Mouse (Mus musculus) B cell, adult 2 months (primary cell): ENCODE results near the gene Rock2.

Experiments used
- DNase-seq, 2 experiments: peaks; one replicate each; pipeline ENCODE4 v3.0.0; 2022

Rock2 gene

GRCm38 (mm10) chr12:16894396-16895220 is at the start of gene Rock2:
TSS of gene Rock2 (plus strand) at chr12:16894895.
- DNase-seq = peak; percentile 85 to 88

DNA sequence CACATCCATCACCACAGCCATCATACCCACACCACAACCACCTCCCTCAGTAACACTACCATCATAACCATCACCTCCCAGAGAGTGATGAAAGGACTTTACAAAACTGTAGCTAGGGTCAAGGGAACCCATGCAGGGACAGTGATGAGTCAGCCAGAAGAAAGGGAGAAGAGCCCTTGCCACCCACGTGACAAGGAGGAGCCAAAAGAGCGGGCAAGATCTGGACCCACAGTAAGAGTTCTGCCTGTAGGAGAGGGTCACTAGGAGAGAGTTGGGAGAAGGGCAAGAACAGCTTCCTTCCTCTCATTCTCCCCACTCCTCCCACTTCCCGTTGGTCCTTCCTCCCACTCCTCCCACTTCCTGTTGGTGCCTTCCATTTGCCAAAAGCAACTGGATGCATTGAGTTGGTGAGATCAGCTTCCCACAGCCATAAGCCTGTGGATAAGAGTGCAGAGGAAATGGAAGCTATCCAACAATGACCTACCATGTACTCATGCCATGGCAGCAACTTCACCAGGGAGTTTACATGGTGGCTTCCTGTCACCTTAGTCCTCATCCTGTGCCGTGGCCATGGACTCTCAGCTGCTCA is 47.4 kb upstream of the Rock2 start:
- DNase-seq = no peak

DNA sequence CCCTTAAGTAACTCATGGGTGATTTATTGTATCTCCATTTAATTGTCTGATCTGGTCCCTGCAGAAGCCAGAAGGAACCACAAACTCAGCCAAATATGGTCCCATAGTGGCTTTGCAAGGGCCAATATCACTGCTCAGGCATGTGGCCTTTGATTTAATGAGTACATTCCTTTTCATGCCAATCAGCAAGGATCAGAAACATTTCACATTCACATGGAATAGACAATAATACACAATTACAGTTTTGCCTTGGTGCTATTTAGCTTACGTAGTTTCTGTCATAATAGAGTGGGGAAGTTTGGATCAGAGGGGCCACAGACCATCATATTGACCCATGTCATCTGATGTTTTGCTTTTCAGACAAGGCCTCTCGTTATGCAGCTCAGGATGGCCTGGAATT is 46.2 kb upstream of the Rock2 start:
- no peak for DNase-seq

GRCm38 (mm10) chr12:16849821-16850220 is 44.9 kb upstream of the Rock2 start:
- DNase-seq = no peak

- DNase-seq = no peak
Observed at GRCm38 (mm10) chr12:16850431-16851375, 44.0 kb upstream of the Rock2 start.

DNA sequence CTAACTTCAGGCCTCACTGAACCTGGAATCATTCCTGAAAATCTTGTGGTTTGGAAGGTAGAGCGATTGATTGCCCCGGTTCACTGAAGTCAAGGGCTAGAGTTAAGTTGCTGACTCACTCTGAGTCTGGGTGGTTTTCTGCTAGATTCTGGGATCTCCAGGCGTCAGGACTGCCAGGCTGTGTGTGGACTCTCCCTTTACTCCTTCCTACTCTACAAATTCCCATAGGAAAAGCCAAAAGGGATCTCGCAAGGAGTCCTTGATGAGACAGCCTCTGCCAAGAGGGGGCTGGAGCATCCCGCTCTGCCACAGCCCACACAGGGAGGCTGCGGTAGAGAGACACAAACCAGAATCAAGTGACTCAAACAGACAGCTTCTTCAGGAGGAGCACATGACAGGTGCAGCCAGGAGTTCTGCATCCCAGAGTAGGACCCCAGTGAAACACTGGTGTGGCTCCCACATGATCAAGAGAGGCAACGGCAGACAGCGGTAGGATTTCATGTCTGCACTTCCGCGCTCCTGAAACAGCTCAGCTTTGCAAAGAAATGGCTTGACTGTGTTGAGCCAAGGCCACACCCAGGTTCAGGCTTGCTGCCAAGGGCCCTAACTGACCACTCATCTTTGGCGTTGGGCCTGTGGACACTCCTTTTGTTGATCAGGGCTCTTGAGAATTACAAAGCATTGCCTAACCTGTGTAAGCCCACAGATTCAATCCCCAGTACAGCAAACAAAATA is 41.1 kb upstream of the Rock2 start:
- no peak for DNase-seq

DNA sequence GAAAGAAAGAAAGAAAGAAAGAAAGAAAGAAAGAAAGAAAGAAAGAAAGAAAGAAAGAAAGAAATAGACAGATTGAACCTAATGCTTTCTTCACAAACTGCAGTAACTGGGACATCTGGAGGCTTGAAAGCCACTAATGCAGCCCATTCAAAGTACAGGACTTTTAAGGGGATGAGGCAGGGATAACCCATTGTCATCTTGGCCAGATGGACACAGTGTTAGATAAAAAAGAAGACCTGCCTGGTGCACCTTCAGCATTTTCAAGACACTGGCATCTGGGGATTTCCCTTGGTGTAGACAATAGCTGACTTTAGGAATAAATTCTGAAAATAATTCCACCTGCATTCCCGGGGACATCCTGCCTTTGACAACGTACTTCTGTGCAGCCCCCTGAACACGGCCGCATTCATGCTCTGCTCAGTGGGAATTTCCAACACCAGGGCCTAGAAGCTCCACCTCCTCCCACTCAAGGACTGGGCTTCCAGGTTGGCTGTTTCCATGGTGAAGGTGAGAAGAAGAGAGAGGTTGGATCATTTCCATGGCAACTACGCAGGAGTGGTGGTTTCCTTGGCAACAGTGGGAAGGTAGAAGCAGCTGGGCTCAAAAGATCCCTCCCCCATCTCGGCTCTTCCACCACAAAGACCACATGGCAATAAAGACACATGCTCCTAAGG is 38.9 kb upstream of the Rock2 start:
- DNase-seq = no peak

DNA sequence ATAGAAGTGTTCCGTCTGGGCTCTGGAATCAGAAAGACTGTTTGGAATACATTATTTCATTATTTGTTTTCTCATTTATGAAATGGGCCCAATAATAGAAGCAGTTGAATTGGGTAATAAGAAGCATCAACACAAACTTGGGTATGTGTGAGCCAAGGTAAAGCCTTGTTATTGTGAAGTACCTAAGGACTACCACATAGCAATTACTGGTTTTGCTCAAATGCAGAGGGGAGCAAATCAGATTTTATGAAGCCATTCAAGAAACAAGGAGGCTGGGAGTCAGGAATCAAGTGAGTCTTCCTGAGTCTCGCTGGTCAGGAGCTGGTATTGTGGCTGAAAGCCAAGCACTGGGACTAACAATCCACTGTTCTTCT is 38.4 kb upstream of the Rock2 start:
- no peak for DNase-seq

GRCm38 (mm10) chr12:16858081-16858480 is 36.6 kb upstream of the Rock2 start:
- DNase-seq = peak; percentile 17 to 21

- no peak for DNase-seq
Observed at GRCm38 (mm10) chr12:16859781-16860180, 34.9 kb upstream of the Rock2 start.

GRCm38 (mm10) chr12:16860533-16860932 is 34.2 kb upstream of the Rock2 start:
- no peak for DNase-seq

DNA sequence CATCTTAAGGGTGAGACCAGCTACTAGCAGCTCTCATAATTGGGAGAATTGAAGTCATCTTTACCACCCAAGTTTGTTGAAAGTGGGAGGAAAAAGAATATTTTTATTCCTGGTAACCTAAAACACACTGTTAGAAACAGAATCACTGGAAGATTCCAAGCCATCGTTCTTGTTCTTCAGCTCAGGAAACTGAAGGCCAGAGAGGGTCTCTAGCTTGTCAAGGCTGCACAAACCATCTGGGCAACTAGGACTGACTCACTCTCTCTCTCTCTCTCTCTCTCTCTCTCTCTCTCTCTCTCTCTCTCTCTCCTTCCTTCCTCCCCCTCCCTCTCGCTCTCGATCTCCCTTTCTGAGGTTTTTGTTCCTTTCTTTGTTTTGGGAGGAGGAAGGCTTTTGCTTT is 33.7 kb upstream of the Rock2 start:
- DNase-seq = no peak

DNA sequence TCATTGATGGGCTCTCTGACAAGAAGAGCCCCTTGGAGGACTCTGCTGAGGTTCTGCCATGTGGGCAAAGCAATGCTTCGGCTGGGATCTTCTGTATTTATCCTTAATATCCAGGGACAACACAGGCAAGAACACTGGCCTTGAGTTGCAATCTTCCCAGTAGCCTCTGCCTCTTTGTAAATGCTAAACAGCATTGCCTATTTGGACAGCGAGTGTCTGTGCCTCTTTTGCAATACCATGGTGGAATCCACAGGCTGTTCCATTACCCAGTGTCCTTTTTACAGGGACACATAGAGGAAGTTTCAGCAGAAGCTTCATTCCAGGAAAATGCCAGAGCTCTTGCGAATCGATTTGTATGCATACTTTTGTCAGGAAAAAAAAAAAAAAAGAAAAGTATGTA is 30.2 kb upstream of the Rock2 start:
- DNase-seq = no peak

GRCm38 (mm10) chr12:16865871-16866270 is 28.8 kb upstream of the Rock2 start:
- DNase-seq = no peak

- no peak for DNase-seq
Observed at GRCm38 (mm10) chr12:16866460-16866859, 28.2 kb upstream of the Rock2 start.

GRCm38 (mm10) chr12:16867306-16867705 is 27.4 kb upstream of the Rock2 start:
- DNase-seq = no peak

DNA sequence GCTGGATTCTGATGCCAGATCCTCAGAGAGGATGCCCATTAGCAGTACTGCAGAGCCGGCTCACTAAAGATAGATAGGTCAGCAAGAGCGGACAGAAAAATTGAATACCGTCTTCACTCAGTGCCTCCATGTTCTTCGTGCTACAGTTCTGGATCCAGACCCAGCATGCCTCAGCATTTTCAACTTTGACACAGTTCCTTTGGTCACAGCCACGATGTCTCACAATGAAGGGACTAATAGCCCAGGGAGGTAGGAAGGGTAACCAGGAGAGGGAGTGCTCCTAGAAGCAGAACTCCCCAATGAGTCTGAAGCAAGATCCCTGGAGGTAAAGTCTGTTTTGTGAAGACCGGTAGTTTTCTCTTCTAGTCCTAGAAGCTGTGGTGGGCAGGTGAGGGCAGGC is 26.1 kb upstream of the Rock2 start:
- no peak for DNase-seq

DNA sequence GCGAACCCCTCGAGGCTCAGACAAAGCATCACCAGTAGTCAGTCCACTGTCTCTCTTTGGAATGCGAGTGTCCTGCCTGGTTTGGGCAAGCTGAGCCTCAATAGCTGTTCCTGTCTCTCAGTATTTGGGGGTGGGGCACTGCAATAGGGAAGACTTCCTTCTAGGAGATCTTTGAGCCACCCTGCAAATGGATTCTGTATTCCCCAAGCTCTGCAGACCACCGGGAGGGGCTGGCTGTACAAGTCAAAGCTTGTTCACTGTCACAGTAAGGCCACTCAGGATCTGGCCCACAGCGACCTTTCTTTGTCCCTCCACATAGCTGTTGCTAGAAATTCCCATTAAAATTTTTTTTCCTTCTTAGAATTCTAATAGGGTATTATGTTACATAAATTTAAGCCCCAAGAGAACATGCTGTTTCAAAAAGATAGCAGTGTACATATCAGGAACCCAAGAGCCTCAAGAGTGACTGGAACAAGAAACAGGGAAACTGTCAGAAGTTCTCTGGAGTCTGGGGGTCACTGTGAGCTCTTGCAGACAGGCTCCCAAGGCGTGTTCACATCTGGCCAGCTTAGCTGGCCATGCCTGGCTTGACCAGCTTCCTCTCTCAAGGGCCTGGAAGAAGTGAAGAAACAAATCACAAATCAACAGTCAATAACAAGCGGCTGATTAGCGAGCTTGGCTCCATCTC is 25.5 kb upstream of the Rock2 start:
- no peak for DNase-seq

- DNase-seq = no peak
Observed at GRCm38 (mm10) chr12:16869870-16870404, 24.8 kb upstream of the Rock2 start.

DNA sequence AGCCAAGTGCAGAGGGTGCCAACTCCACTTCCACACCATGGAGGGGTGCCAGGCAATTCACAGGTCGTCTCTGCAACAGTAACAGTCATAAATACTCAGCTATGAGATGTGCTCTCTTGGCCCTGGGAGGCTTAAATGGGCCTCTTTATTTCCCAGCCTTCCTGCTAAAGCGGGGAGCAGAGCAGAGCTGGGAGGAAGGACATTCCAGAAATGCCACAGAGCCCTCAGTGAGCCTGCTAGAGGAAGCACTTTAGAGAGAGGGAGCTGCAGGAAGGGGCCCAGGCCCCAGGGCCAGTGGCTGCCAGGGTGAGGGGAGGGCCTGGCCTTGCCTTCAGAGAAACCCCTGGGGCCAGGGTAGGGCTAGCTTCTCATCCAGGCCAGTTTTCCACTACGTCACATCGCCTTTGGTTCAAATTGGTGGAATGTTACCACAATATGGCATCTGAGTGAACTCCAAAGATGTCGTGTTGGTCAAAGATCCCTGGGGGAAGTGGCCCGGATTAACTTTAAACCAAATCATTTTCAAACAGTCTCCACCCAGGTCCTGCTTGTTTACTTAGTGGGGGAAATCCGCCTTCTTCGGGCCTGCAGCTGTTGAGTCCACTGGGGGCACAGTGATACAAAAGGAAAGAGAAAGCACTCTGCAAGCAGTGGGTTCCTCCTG is 24.2 kb upstream of the Rock2 start:
- DNase-seq = peak; percentile 46 to 49

GRCm38 (mm10) chr12:16872006-16872405 is 22.7 kb upstream of the Rock2 start:
- DNase-seq = no peak
